ENCODE assay signal across 12 mouse cellular contexts in the genomic region with DNA sequence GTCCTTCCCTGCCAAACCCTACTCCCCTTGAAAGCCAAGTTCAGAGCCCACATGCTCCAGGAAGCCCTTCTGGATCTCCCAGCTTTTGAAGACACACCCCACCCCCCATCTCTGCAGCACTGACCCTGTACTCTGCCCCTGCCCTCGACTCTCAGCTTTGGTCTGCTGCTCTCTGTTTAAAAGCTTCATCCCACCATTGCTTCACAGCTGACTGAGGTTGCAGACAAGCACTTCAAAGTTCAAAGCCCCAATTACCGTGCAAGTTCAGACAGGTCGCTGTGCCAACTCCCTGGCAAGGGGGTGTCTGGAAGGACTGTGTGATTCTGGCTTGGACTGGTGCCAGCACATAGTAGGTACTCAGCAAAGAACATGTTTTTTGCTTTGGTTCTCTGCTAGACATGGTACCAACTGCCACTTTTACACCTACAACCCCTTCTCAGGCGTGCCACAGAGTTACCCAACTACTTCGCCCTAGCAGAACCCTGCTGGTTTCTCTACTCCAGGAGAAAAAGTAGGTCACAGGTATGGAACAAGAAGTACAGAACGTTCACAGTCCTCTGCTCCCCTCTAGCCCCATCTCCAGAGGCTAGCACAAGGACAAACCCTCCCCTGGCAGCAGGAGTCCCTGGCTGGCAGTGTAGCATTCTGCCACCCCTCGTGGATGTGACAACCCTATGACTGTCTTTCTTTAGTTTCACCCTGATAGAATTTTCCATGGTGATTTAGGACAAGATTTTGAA.
DNase-seq lines count a peak whose midpoint lies in the region; ATAC-seq and TF ChIP-seq lines count a peak whose summit lies in the region.
"Had no signal": no experiment of that assay in that cellular context is flagged by ENCODE, and none has a peak within 500 bp of the region (broad histone marks: within the 10 kb centered on the region; RNA-seq: fewer than 3 reads in every experiment).

No protein-coding gene starts in this region.

- no peaks in the 10 kb centered on the region for H3K9me3 ChIP-seq in midbrain, embryonic 12.5 days
- no peaks in the 10 kb centered on the region for H3K9me3 ChIP-seq in midbrain, postnatal 0 days (ENCODE audit: low read length)
- H3K9me3 ChIP-seq in kidney, embryonic 14.5 days (ENCODE audit: control insufficient read depth, low read length), result no peaks in the 10 kb centered on the region
- H3K9me3 ChIP-seq in limb, embryonic 13.5 days, result no peaks in the 10 kb centered on the region

- no peak overlapping the region for H3K4me3 ChIP-seq in heart, adult 2 months
- no peak overlapping the region for H3K4me3 ChIP-seq in midbrain, embryonic 12.5 days
- H3K4me3 ChIP-seq in midbrain, postnatal 0 days (ENCODE audit: low read depth, low read length), result no peak overlapping the region
- no peak overlapping the region for H3K4me3 ChIP-seq in kidney, embryonic 14.5 days (ENCODE audit: low read length)
- H3K4me3 ChIP-seq in limb, embryonic 13.5 days, result no peak overlapping the region

- no peaks in the 10 kb centered on the region for H3K4me1 ChIP-seq in heart, adult 2 months (ENCODE audit: control insufficient read depth, insufficient read depth, low read length)
- H3K4me1 ChIP-seq in midbrain, embryonic 12.5 days, result peaks cover 70% of the 10 kb centered on the region
- H3K4me1 ChIP-seq in midbrain, postnatal 0 days (ENCODE audit: insufficient read depth, low read length), result peaks cover 22% of the 10 kb centered on the region
- peaks cover 72% of the 10 kb centered on the region for H3K4me1 ChIP-seq in kidney, embryonic 14.5 days (ENCODE audit: control insufficient read depth, insufficient read depth, low read length)
- peaks cover 59% of the 10 kb centered on the region for H3K4me1 ChIP-seq in limb, embryonic 13.5 days

- peak; percentile 62; the same call in 1 of the 2 replicates for TF ChIP-seq EP300 in heart, adult 2 months (IDR thresholded peaks at IDR 0.05; ENCODE audit: insufficient read depth, low read depth, low read length)

- H3K27ac ChIP-seq in heart, adult 2 months, result no peak overlapping the region
- H3K27ac ChIP-seq in midbrain, embryonic 12.5 days (replicated peaks), result 0 out of 2 replicates have a peak overlapping the region, but pooled peaks have one; percentile 10
- H3K27ac ChIP-seq in midbrain, postnatal 0 days (ENCODE audit: low read depth, low read length), result no peak overlapping the region
- H3K27ac ChIP-seq in kidney, embryonic 14.5 days (ENCODE audit: low read depth, low read length), result peak overlapping the region; percentile 59; the same call in 1 of the 2 replicates
- 0 out of 2 replicates have a peak overlapping the region, but pooled peaks have one; percentile 29 for H3K27ac ChIP-seq in limb, embryonic 13.5 days
- H3K27ac ChIP-seq: liver, embryonic 14.5 days; macrophage had no signal

- no peak for TF ChIP-seq CTCF in heart, adult 2 months (IDR thresholded peaks at IDR 0.05)
- TF ChIP-seq CTCF in midbrain, postnatal 0 days (IDR thresholded peaks at IDR 0.05), result no peak

- no peak for DNase-seq in heart, adult 2 months
- DNase-seq in heart, postnatal 14 days, result no peak
- no peak for DNase-seq in midbrain, postnatal 0 days (ENCODE audit: low spot score)
- no peak for DNase-seq in thymus, postnatal 25 days
- DNase-seq in frontal cortex, postnatal 10 days (ENCODE audit: low spot score in 2 of 2), result no peak
- DNase-seq: cerebellum, postnatal 36 days; forebrain, postnatal 0 days had no signal

- H3K9ac ChIP-seq in heart, adult 2 months (ENCODE audit: low read depth, low read length), result no peak overlapping the region
- H3K9ac ChIP-seq in midbrain, embryonic 12.5 days (replicated peaks), result no peak overlapping the region
- H3K9ac ChIP-seq in midbrain, postnatal 0 days (replicated peaks; ENCODE audit: low read length, poor library complexity, severe bottlenecking), result no peak overlapping the region
- H3K9ac ChIP-seq in kidney, embryonic 14.5 days (ENCODE audit: low read depth, low read length), result no peak overlapping the region
- no peak overlapping the region for H3K9ac ChIP-seq in limb, embryonic 13.5 days
- H3K9ac ChIP-seq: forebrain, postnatal 0 days; liver, embryonic 14.5 days had no signal

- H3K36me3 ChIP-seq in heart, adult 2 months (ENCODE audit: control insufficient read depth, insufficient read depth, low read length), result no peaks in the 10 kb centered on the region
- H3K36me3 ChIP-seq in midbrain, embryonic 12.5 days, result no peaks in the 10 kb centered on the region
- no peaks in the 10 kb centered on the region for H3K36me3 ChIP-seq in midbrain, postnatal 0 days (ENCODE audit: insufficient read depth, low read length)
- H3K36me3 ChIP-seq in kidney, embryonic 14.5 days (ENCODE audit: control insufficient read depth, insufficient read depth, low read length), result peaks cover 3% of the 10 kb centered on the region; the same call in 1 of the 2 replicates
- H3K36me3 ChIP-seq in limb, embryonic 13.5 days, result peaks cover 3% of the 10 kb centered on the region; the same call in 1 of the 2 replicates

- 61% methylated on average over 7 of the region's 7 CpGs for WGBS in heart, adult 2 months
- 69% methylated on average over 7 of the region's 7 CpGs for WGBS in midbrain, embryonic 12.5 days
- WGBS in midbrain, postnatal 0 days, result 60% methylated on average over 7 of the region's 7 CpGs
- 27% methylated on average over 7 of the region's 7 CpGs for WGBS in kidney, embryonic 14.5 days
- WGBS in limb, embryonic 13.5 days, result 42% methylated on average over 7 of the region's 7 CpGs

- no peaks in the 10 kb centered on the region for H3K27me3 ChIP-seq in heart, adult 2 months (ENCODE audit: control insufficient read depth, insufficient read depth, low read length)
- H3K27me3 ChIP-seq in midbrain, embryonic 12.5 days, result peaks cover 25% of the 10 kb centered on the region
- no peaks in the 10 kb centered on the region for H3K27me3 ChIP-seq in midbrain, postnatal 0 days (ENCODE audit: insufficient read depth, low read length)
- H3K27me3 ChIP-seq in kidney, embryonic 14.5 days (ENCODE audit: control insufficient read depth, insufficient read depth, low read length), result no peaks in the 10 kb centered on the region
- H3K27me3 ChIP-seq in limb, embryonic 13.5 days, result no peaks in the 10 kb centered on the region

- no peak for TF ChIP-seq POLR2A in heart, adult 2 months (IDR thresholded peaks at IDR 0.05; ENCODE audit: insufficient read depth, low read depth, low read length)

- intact Hi-C loops in heart, adult 2 months (cut with DNase I), result no loop called here
- intact Hi-C loops in heart, postnatal 14 days (cut with DNase I), result no loop called here

- no peak for ATAC-seq in midbrain, embryonic 12.5 days (ENCODE audit: low FRiP score, low read depth)
- no peak for ATAC-seq in midbrain, postnatal 0 days (ENCODE audit: low FRiP score)
- ATAC-seq in kidney, embryonic 14.5 days (ENCODE audit: low FRiP score, low TSS enrichment), result no peak
- ATAC-seq in limb, embryonic 13.5 days (ENCODE audit: low FRiP score, low read depth), result no peak
- ATAC-seq: forebrain, postnatal 0 days had no signal

- H3K4me2 ChIP-seq in midbrain, embryonic 12.5 days (replicated peaks), result no peak overlapping the region
- no peak overlapping the region for H3K4me2 ChIP-seq in midbrain, postnatal 0 days (ENCODE audit: low read depth, low read length, poor library complexity, severe bottlenecking)
- H3K4me2 ChIP-seq in kidney, embryonic 14.5 days (replicated peaks; ENCODE audit: low read depth, low read length), result 0 out of 2 replicates have a peak overlapping the region, but pooled peaks have one; percentile 5
- H3K4me2 ChIP-seq in limb, embryonic 13.5 days (replicated peaks), result no peak overlapping the region

- H3K79me2 ChIP-seq in heart, adult 2 months (replicated peaks; ENCODE audit: control insufficient read depth, insufficient read depth, low read length), result no peaks in the 10 kb centered on the region

Comparison
In these comparisons a context has a peak if more than half of its experiments do, and no peak if none do; other contexts are left out.
1. H3K27ac ChIP-seq: peak in midbrain, embryonic 12.5 days (single experiment), kidney, embryonic 14.5 days (single experiment) and limb, embryonic 13.5 days (single experiment); none in heart, adult 2 months (single experiment) and midbrain, postnatal 0 days (single experiment).